Mouse (Mus musculus): ENCODE data around the gene Trnp1.

Trnp1 gene

GRCm38 (mm10) chr4:133460006-133460405, 38.3 kb downstream of the Trnp1 start:
- peak; percentile 70 for DNase-seq (ENCODE audit: low spot score)

DNA sequence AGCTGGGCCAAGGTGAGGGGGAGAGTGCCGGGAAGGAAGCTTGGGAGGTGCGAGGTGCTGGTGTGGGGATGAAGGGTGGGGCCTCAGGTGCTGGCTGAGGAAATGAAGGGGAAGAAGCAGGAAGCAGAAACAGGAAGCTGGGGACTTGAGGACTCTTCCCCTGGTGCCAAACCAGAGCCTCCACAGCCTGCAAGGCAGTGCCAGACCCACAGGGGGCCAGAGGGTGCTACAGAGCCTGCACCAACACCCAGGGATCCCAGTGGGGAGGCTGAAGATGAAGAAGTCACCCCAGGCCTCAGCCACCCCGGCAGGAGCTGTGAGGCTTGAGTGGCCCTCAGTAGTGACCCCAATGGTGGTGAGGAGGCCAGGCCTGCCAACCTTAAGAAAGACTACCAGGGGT, 40.3 kb downstream of the Trnp1 start:
- no peak for DNase-seq (ENCODE audit: low spot score)

DNA sequence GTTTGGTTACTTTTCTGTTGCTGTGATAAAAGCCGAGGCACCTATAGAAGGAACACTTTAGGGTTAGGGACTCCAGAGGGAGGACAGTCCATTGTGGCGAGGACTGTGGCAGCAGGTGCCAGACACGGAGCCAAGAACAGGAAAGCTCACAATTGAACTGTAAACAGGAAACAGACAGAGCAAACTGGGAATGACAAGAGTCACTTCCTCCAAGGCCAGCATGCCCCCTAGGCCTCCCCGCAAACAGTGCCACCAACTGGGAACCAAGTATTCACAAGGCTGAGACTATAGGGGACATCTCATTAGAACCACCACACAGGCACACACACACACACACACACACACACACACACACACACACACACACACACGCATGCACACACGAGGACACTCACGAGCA, 45.9 kb downstream of the Trnp1 start:
- no peak for DNase-seq (ENCODE audit: low spot score)

GRCm38 (mm10) chr4:133451536-133451935, 46.8 kb downstream of the Trnp1 start:
- peak; percentile 58 for DNase-seq (ENCODE audit: low spot score)

GRCm38 (mm10) chr4:133449726-133450125, 48.6 kb downstream of the Trnp1 start:
- DNase-seq (ENCODE audit: low spot score): no peak

- DNase-seq (ENCODE audit: low spot score): no peak
These were observed 49.5 kb downstream of the Trnp1 start for GRCm38 (mm10) chr4:133448708-133449388.

DNA sequence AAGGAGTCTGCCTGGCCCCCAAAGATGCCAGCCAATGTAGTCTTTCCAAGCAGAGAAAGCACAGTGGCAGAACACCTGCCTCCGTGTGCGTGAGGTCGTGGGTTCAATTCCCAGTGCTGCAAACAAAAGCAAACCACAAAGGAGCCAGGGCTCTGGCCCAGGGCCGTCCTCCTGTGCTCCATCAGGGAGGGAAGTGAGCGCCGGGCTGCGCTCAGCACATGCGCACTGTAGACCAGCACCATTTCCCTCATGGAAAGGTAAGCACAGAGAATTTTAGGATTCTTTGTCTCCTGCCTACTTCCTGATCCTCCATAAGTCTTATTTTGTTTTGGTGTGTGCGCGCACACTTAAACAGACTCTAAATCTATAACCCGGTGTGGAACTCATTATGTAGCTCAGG, 50.4 kb downstream of the Trnp1 start:
- DNase-seq (ENCODE audit: low spot score): no peak

DNA sequence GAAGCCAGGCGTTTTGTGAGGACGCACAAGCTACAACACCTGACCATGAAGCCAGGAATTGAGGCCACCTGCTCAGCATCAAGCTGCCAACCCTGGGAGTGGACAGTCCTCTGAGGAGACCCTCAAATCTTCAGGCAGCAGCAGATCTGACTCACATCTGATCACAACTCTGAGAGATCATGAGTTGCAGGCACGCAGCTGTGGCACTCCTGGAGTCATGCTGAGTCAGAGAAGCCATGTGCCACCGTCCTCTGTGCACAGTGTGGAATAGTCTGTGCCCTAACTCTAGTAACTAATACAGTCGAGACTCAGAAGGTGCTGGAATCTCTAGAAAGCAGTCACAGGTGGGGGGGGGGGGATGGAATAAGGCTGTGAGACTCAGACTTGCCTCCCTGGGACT, 51.0 kb downstream of the Trnp1 start:
- DNase-seq (ENCODE audit: low spot score): no peak

- DNase-seq (ENCODE audit: low spot score): no peak
These were observed 52.6 kb downstream of the Trnp1 start for GRCm38 (mm10) chr4:133445727-133446126.

DNA sequence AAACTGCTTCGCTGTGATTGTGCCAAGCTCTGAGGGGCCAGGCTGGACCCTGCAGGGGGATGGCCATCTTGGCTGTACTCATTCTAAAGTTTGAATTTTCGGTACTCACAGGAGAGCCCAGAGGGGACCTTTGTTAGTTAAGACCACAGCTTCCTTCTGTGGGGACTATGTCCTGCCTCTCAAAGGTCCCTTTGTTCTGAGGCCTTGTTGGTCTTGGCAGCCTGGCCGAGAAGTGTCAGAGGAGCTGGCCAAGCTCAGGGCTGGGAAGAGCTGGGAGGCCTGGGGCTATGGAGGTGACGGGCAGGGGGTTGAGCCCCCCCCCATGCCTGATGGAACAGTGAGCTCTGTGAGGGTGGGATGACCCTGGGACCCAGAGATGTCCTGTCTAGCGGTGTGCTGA, 55.3 kb downstream of the Trnp1 start:
- DNase-seq (ENCODE audit: low spot score): no peak

GRCm38 (mm10) chr4:133442194-133442593, 56.2 kb downstream of the Trnp1 start:
- no peak for DNase-seq (ENCODE audit: low spot score)
